Mouse (Mus musculus) megakaryocyte, embryonic 14.5 days (primary cell): ENCODE data around the gene Lrba. TPM values are rescaled to one million over a fixed set of nuclear protein-coding genes. Genes with fewer than 3 reads are reported as not detected.

Experiments used
- H3K27me3 ChIP-seq: replicated peaks from 2 replicates; pipeline ENCODE3; 2012; ENCODE audit warnings: inconsistent platforms
- H3K36me3 ChIP-seq: replicated peaks from 2 replicates; pipeline ENCODE3; 2012; ENCODE audit warnings: low read length, inconsistent platforms, mixed read lengths
- H3K4me1 ChIP-seq: 2 replicates; pipeline ENCODE4 v1.6.1; 2012; ENCODE audit warnings: inconsistent platforms
- H3K4me3 ChIP-seq: replicated peaks from 2 replicates; pipeline ENCODE3; 2012; ENCODE audit warnings: moderate library complexity, mild to moderate bottlenecking, inconsistent platforms
- H3K9me3 ChIP-seq: 2 replicates; pipeline ENCODE4 v1.6.1; 2012; ENCODE audit warnings: inconsistent platforms
- FLI1 ChIP-seq: IDR thresholded peaks from 2 replicates; pipeline ENCODE4 v1.6.1; 2012; ENCODE audit warnings: low read length, inconsistent platforms, mixed read lengths
- GATA1 ChIP-seq: IDR thresholded peaks from 3 replicates; pipeline ENCODE4 v1.6.1; 2012; ENCODE audit warnings: mixed read lengths, low read length, inconsistent platforms, borderline replicate concordance
- polyA plus RNA-seq: library from polyadenylated mRNA; stranded (reverse); fragments of >175 nt; gene quantifications from 2 replicates; pipeline ENCODE4 v1.2.3, GENCODE M21; 2012; ENCODE audit warnings: low replicate concordance; ENCODE audit not compliant: insufficient read depth

Lrba gene
- polyA plus RNA-seq, 1 experiment, result 9.7 TPM

GRCm38 (mm10) chr3:86204608-86205358, 19.7 kb upstream of the Lrba start:
- Histone ChIP-seq H3K36me3 (no peaks in the 10 kb centered on the region), H3K9me3 (no peaks in the 10 kb centered on the region), H3K4me3 (no peak overlapping the region), H3K27me3 (no peaks in the 10 kb centered on the region), H3K4me1 (peaks cover 27% of the 10 kb centered on the region)
- TF ChIP-seq GATA1, result no peak
- no peak for TF ChIP-seq FLI1

- peaks cover 24% of the 10 kb centered on the region for H3K4me1 ChIP-seq
- no peak overlapping the region for H3K4me3 ChIP-seq
- H3K9me3 ChIP-seq, result no peaks in the 10 kb centered on the region
- no peaks in the 10 kb centered on the region for H3K36me3 ChIP-seq
- H3K27me3 ChIP-seq, result no peaks in the 10 kb centered on the region
- TF ChIP-seq GATA1 (no peak), FLI1 (no peak)
Observed at GRCm38 (mm10) chr3:86206556-86206955, 17.9 kb upstream of the Lrba start.

GRCm38 (mm10) chr3:86210267-86210939, 14.1 kb upstream of the Lrba start:
- Histone ChIP-seq H3K36me3 (no peaks in the 10 kb centered on the region), H3K27me3 (no peaks in the 10 kb centered on the region), H3K4me3 (no peak overlapping the region), H3K9me3 (no peaks in the 10 kb centered on the region), H3K4me1 (peaks cover 6% of the 10 kb centered on the region)
- TF ChIP-seq FLI1 (no peak), GATA1 (no peak)

DNA sequence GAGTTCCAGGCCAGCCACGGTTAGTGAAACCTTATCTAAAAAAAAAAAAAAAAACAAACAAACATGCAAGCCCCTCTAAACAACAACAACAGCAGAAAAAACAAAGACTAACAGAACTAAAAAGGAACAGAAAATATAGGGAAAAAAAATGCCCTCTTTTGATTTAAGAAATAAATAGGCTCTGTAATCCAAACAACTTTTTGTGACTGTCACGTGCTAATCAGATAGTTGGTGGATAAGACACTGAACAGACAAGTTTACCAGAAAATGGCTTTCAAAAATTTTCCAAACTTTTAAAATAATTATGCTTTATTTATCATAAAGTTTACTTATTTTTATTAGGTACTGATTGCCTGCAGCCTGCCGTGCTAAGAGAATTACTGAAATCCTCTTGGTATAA, 13.5 kb upstream of the Lrba start:
- H3K36me3 ChIP-seq, result no peaks in the 10 kb centered on the region
- H3K9me3 ChIP-seq, result no peaks in the 10 kb centered on the region
- H3K4me3 ChIP-seq, result no peak overlapping the region
- no peaks in the 10 kb centered on the region for H3K27me3 ChIP-seq
- peaks cover 6% of the 10 kb centered on the region for H3K4me1 ChIP-seq
- TF ChIP-seq FLI1, result no peak
- TF ChIP-seq GATA1, result no peak

DNA sequence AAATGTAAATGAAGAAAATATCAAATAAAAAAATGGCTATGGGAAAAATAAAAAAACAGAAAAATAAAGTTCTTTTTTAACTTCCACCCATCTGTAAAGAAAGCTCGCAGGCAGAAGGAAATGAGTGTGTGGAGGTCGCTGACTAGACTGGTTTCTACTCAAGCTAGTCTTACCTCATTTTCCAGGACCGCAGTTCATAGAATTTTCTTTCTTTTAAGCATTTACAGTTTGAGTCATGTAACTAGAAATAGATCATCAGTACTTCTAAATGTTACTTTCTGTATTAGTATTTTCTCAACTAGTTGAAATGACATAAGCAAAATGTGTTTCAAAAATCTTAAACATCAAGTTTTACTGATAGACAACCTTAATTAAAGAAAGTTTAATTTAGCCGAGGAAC, 10.2 kb upstream of the Lrba start:
- TF ChIP-seq GATA1 (no peak), FLI1 (no peak)
- H3K9me3 ChIP-seq, result no peaks in the 10 kb centered on the region
- no peaks in the 10 kb centered on the region for H3K36me3 ChIP-seq
- H3K27me3 ChIP-seq, result no peaks in the 10 kb centered on the region
- H3K4me1 ChIP-seq, result peaks cover 10% of the 10 kb centered on the region
- H3K4me3 ChIP-seq, result no peak overlapping the region

GRCm38 (mm10) chr3:86223634-86224313, 706 bp upstream of the Lrba start:
- Histone ChIP-seq H3K27me3 (no peaks in the 10 kb centered on the region), H3K36me3 (peaks cover 10% of the 10 kb centered on the region), H3K4me3 (peak overlapping the region; percentile 93), H3K4me1 (peaks cover 28% of the 10 kb centered on the region), H3K9me3 (no peaks in the 10 kb centered on the region)
- TF ChIP-seq GATA1, result no peak
- TF ChIP-seq FLI1, result no peak

GRCm38 (mm10) chr3:86224314-86224563, 241 bp upstream of the Lrba start:
- Histone ChIP-seq H3K4me1 (peaks cover 24% of the 10 kb centered on the region), H3K4me3 (peak overlapping the region; percentile 93), H3K9me3 (0 out of 2 replicates have a peak, but pooled peaks cover 3% of the 10 kb centered on the region), H3K27me3 (no peaks in the 10 kb centered on the region), H3K36me3 (peaks cover 14% of the 10 kb centered on the region)
- TF ChIP-seq FLI1, result no peak
- TF ChIP-seq GATA1, result no peak

GRCm38 (mm10) chr3:86231532-86232086, 7.1 kb downstream of the Lrba start:
- no peaks in the 10 kb centered on the region for H3K27me3 ChIP-seq
- H3K4me3 ChIP-seq, result no peak overlapping the region
- 0 out of 2 replicates have a peak, but pooled peaks cover 3% of the 10 kb centered on the region for H3K9me3 ChIP-seq
- peaks cover 24% of the 10 kb centered on the region for H3K36me3 ChIP-seq
- TF ChIP-seq FLI1 (no peak), GATA1 (no peak)
- H3K4me1 ChIP-seq, result peaks cover 36% of the 10 kb centered on the region

- Histone ChIP-seq H3K9me3 (peaks cover 4% of the 10 kb centered on the region; the same call in 1 of the 2 replicates), H3K36me3 (peaks cover 11% of the 10 kb centered on the region), H3K27me3 (no peaks in the 10 kb centered on the region), H3K4me1 (peaks cover 7% of the 10 kb centered on the region; the same call in 1 of the 2 replicates), H3K4me3 (no peak overlapping the region)
- TF ChIP-seq GATA1 (no peak), FLI1 (no peak)
Observed at GRCm38 (mm10) chr3:86247193-86247592, 22.7 kb downstream of the Lrba start.
